Mouse (Mus musculus) MEL (cell line): ENCODE data around the gene Hist2h2aa1.

ENCODE experiments used
- CTCF ChIP-seq, 3 experiments: IDR thresholded peaks in 2 of 3; conservative IDR thresholded peaks in 1 of 3; 2 replicates each; pipeline ENCODE4 v1.5.1; 2011 to 2012; ENCODE audit warnings: low read length in 3 of 3, low read depth in 2 of 3, mild to moderate bottlenecking in 2 of 3, improper control_type of control experiment in 1 of 3, inconsistent platforms in 1 of 3, mixed read lengths in 1 of 3, moderate library complexity in 1 of 3; ENCODE audit not compliant: control insufficient read depth in 1 of 3, insufficient read depth in 1 of 3, poor library complexity in 1 of 3, severe bottlenecking in 1 of 3
- POLR2A ChIP-seq, 2 experiments: IDR thresholded peaks; 2 replicates each; pipeline ENCODE4 v1.6.1; 2011 to 2012; ENCODE audit warnings: low read length in 2 of 2, mild to moderate bottlenecking in 2 of 2, control low read depth in 1 of 2, improper control_type of control experiment in 1 of 2, low read depth in 1 of 2, moderate library complexity in 1 of 2; ENCODE audit not compliant: control insufficient read depth in 1 of 2, insufficient read depth in 1 of 2, poor library complexity in 1 of 2
- RCOR1 ChIP-seq: IDR thresholded peaks from 2 replicates; pipeline ENCODE4 v1.6.1; 2012; ENCODE audit warnings: low read depth, mild to moderate bottlenecking, inconsistent platforms, low read length, improper control_type of control experiment

DNA sequence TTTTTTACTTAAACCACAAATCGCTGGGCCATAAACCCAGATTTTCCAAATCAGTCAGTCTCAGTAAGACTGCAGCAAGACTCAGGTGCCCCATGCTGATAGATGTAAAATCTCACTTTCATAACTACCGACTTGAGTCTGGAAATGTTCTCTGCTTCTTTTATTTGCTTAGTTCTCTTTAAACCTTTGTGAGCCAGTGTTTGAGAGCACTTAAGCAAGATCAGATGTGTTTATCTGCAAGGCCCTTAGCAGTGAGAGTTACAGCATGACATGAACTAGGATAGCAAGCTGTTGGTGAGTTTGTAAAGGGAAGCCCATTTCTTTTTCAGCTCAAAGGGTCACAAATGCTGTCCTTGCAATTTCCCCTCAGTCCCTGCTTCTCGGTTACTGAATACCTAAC, 11.9 kb downstream of the Hist2h2aa1 start:
- no peak for TF ChIP-seq CTCF (IDR thresholded peaks at IDR 0.05 in 2 of 3, conservative IDR thresholded peaks at IDR 0.05 in 1 of 3; ENCODE audit: control insufficient read depth in 1 of 3, insufficient read depth in 1 of 3, low read depth in 2 of 3, low read length in 3 of 3, poor library complexity in 1 of 3, severe bottlenecking in 1 of 3)
- no peak for TF ChIP-seq RCOR1
- no peak for TF ChIP-seq POLR2A (IDR thresholded peaks at IDR 0.05; ENCODE audit: control insufficient read depth in 1 of 2, insufficient read depth in 1 of 2, low read depth in 1 of 2, low read length in 2 of 2, poor library complexity in 1 of 2)
